Mouse (Mus musculus) liver, embryonic 15.5 days (tissue): ENCODE results near the gene Mfrp. TPM values are rescaled to one million over a fixed set of nuclear protein-coding genes. Genes with fewer than 3 reads are reported as not detected.
"Not testable (repeated sequence)": the region's sequence is repeated elsewhere in the genome, so short reads cannot be mapped to it uniquely, and the experiment has no call there.

ENCODE experiments used
- ATAC-seq: fragments of 200-750 bp; cut with Nextera tagmentation; 2 replicates; pipeline ENCODE4 v1.8.0; 2017; ENCODE audit warnings: moderate number of reproducible peaks, mild to moderate bottlenecking, moderate library complexity; ENCODE audit not compliant: insufficient read depth
- H3K27ac ChIP-seq: fragments of 300-500 bp; sonication (generic); replicated peaks from 2 replicates; pipeline ENCODE4 v1.5.1; 2015; ENCODE audit warnings: mild to moderate bottlenecking, inconsistent platforms
- H3K27me3 ChIP-seq: fragments of 300-500 bp; sonication (generic); 2 replicates; pipeline ENCODE4 v1.6.1; 2015; ENCODE audit warnings: mild to moderate bottlenecking, inconsistent platforms
- H3K36me3 ChIP-seq: fragments of 300-500 bp; sonication (generic); replicated peaks from 2 replicates; pipeline ENCODE4 v1.6.1; 2015; ENCODE audit warnings: moderate library complexity, mild to moderate bottlenecking, inconsistent platforms
- H3K4me1 ChIP-seq: fragments of 300-500 bp; sonication (generic); replicated peaks from 2 replicates; pipeline ENCODE4 v1.6.1; 2015; ENCODE audit warnings: inconsistent platforms
- H3K4me2 ChIP-seq: fragments of 300-500 bp; sonication (generic); 2 replicates; pipeline ENCODE4 v1.6.1; 2015; ENCODE audit warnings: moderate library complexity, mild to moderate bottlenecking, inconsistent platforms
- H3K4me3 ChIP-seq: fragments of 300-500 bp; sonication (generic); replicated peaks from 2 replicates; pipeline ENCODE4 v1.5.1; 2015; ENCODE audit warnings: mild to moderate bottlenecking, inconsistent platforms
- H3K9ac ChIP-seq: fragments of 300-500 bp; sonication (generic); 2 replicates; pipeline ENCODE4 v1.6.1; 2015; ENCODE audit warnings: moderate library complexity, mild to moderate bottlenecking, inconsistent platforms
- H3K9me3 ChIP-seq: fragments of 300-500 bp; sonication (generic); replicated peaks from 2 replicates; pipeline ENCODE4 v1.6.1; 2016; ENCODE audit warnings: inconsistent platforms
- WGBS: fragments of 180-500 bp; shearing (Covaris S2); methylation state at CpG from one replicate; pipeline ENCODE4 v1.1.7; 2015; ENCODE audit warnings: mixed read lengths; ENCODE audit not compliant: insufficient replicate concordance; 5-methylcytosine and 5-hydroxymethylcytosine counted together
- polyA plus RNA-seq: library from polyadenylated mRNA; unstranded; fragments of >200 nt; fragmentation: Nextera tagmentation; extraction: Ambion mirVana; gene quantifications from 2 replicates; pipeline ENCODE4 v1.2.1, GENCODE M21; 2015

Gene Mfrp
- polyA plus RNA-seq, 1 experiment from 2014 or later: not detected

GRCm38 (mm10) chr9:44107110-44107509 lies 5.6 kb downstream of the Mfrp start, which contains the start of gene C1qtnf5:
C1qtnf5 (plus strand) TSS chr9:44107245.
- Histone ChIP-seq H3K27ac (no peak within 1 kb of the TSS; the same call in 1 of the 2 replicates), H3K27me3 (no peaks in the 10 kb centered on the region), H3K4me1 (peaks cover 52% of the 10 kb centered on the region), H3K4me2 (no peak within 1 kb of the TSS), H3K4me3 (no peak within 1 kb of the TSS), H3K9ac (no peak within 1 kb of the TSS), H3K36me3 (peaks cover 54% of the 10 kb centered on the region), H3K9me3 (no peaks in the 10 kb centered on the region)
- no peak for ATAC-seq
- WGBS: 74% methylated on average over 8 of the region's 8 CpGs

- WGBS: 69% methylated on average over 25 of the region's 25 CpGs
- Histone ChIP-seq H3K9me3 (no peaks in the 10 kb centered on the region), H3K4me1 (peaks cover 52% of the 10 kb centered on the region), H3K36me3 (peaks cover 54% of the 10 kb centered on the region), H3K4me2 (no peak overlapping the region), H3K4me3 (no peak overlapping the region), H3K9ac (no peak overlapping the region), H3K27me3 (no peaks in the 10 kb centered on the region), H3K27ac (no peak overlapping the region; the same call in 1 of the 2 replicates)
- ATAC-seq: no peak
Measured at GRCm38 (mm10) chr9:44107557-44108179, 6.1 kb downstream of the Mfrp start.

- 85% methylated on average over 31 of the region's 31 CpGs for WGBS
- Histone ChIP-seq H3K4me3 (no peak overlapping the region), H3K27me3 (no peaks in the 10 kb centered on the region), H3K36me3 (peaks cover 54% of the 10 kb centered on the region), H3K4me1 (peaks cover 52% of the 10 kb centered on the region), H3K9me3 (no peaks in the 10 kb centered on the region), H3K27ac (no peak overlapping the region), H3K9ac (no peak overlapping the region), H3K4me2 (peak overlapping the region; percentile 58; the same call in 1 of the 2 replicates)
- ATAC-seq: no peak
Measured at GRCm38 (mm10) chr9:44108269-44109055, 6.9 kb downstream of the Mfrp start.

- peaks cover 62% of the 10 kb centered on the region for H3K4me1 ChIP-seq
- WGBS: 33% methylated on average over 9 of the region's 9 CpGs
- no peaks in the 10 kb centered on the region for H3K9me3 ChIP-seq
- H3K4me3 ChIP-seq: peak overlapping the region; percentile 24
- peaks cover 51% of the 10 kb centered on the region for H3K36me3 ChIP-seq
- H3K27me3 ChIP-seq: no peaks in the 10 kb centered on the region
- H3K9ac ChIP-seq: no peak overlapping the region
- no peak for ATAC-seq
- no peak overlapping the region for H3K27ac ChIP-seq
- peak overlapping the region; percentile 58 for H3K4me2 ChIP-seq
Measured at GRCm38 (mm10) chr9:44109360-44110095, 8.0 kb downstream of the Mfrp start.

- Histone ChIP-seq H3K4me1 (peaks cover 55% of the 10 kb centered on the region), H3K36me3 (peaks cover 35% of the 10 kb centered on the region), H3K4me3 (peak overlapping the region; percentile 74), H3K4me2 (peak overlapping the region; percentile 69)
- not testable (repeated sequence) for H3K27ac ChIP-seq, ATAC-seq, H3K9ac ChIP-seq, H3K27me3 ChIP-seq, H3K9me3 ChIP-seq
- WGBS: 77% methylated on average over 10 of the region's 12 CpGs
Measured at GRCm38 (mm10) chr9:44111909-44112308, 10.4 kb downstream of the Mfrp start.

DNA sequence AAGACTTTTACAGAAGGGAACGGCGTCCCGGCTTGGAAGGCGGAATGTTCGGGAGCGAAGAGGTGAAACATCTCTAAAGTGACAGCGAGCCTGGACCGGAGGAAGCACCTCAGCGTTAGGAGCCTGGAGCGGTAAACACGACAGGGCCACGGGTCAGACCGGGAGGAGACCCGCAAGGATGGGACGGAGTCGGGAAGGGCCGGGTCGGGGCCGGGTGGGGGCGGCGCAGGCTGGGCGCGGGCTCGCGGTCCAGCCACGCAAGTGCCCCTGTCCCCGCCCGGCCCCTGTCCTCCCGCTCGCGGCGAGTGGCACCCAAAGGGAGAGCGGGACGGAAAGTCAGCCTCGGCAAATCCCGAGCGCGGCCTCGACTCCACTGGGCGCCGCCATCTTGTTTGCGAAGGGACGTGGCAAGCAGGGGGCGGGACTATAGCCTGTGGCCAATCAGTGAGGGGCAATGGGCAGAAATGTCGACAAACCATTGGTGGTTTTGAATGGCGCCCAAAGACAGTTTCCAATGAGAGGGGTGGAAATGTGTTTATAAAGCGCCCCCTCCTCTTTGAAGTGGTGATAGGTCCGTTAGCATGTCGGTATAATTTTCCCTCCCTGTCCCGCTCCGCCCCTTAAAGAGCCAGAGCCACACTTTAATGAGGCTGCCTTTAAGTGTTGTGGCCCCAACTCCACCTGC lies 11.7 kb downstream of the Mfrp start, which contains the start of the genes Gm49380 and Rnf26:
Gene Gm49380, minus strand, starts transcription at position 396 of the 685 bp plus-strand sequence.
Gene Rnf26, minus strand, starts transcription at position 413 of the 685 bp plus-strand sequence.
- Histone ChIP-seq H3K4me3 (peak within 1 kb of the TSS; percentile 74), H3K27me3 (no peaks in the 10 kb centered on the region), H3K9me3 (no peaks in the 10 kb centered on the region), H3K4me1 (peaks cover 43% of the 10 kb centered on the region), H3K27ac (peak within 1 kb of the TSS; percentile 81), H3K36me3 (peaks cover 23% of the 10 kb centered on the region), H3K9ac (peak within 1 kb of the TSS; percentile 90), H3K4me2 (peak within 1 kb of the TSS; percentile 70)
- ATAC-seq: peak; percentile 92
- 1% methylated on average over 51 of the region's 51 CpGs for WGBS

- ATAC-seq: no peak
- Histone ChIP-seq H3K27ac (peak overlapping the region; percentile 55; the same call in 1 of the 2 replicates), H3K9ac (no peak overlapping the region), H3K9me3 (no peaks in the 10 kb centered on the region), H3K36me3 (peaks cover 12% of the 10 kb centered on the region), H3K4me1 (peaks cover 31% of the 10 kb centered on the region), H3K4me3 (no peak overlapping the region), H3K4me2 (peak overlapping the region; percentile 70; the same call in 1 of the 2 replicates), H3K27me3 (no peaks in the 10 kb centered on the region)
- whole genome bisulfite sequencing: 62% methylated on average over 2 of the region's 2 CpGs
Measured at GRCm38 (mm10) chr9:44114453-44114852, 12.9 kb downstream of the Mfrp start.

DNA sequence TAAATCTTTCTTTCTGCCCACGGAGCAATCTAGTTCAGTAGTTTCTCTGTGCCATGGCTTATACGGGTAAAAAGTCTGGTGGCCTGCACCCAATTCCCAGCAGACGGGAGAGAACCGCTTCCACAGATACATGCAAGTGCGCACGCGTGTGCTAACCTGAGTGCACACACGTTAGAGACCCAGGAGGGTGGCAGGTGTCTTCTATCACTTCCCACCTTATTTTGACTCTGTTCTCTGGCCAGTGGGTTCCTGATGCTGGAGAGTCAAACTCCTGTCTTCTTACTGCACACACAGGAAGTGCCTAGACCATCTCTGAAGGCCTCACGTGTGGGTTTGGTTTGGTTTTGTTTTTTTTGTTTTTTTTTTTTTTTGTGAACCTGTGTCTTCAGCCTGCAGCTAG lies 14.1 kb downstream of the Mfrp start:
- Histone ChIP-seq H3K9me3 (no peaks in the 10 kb centered on the region), H3K4me2 (no peak overlapping the region), H3K4me1 (peaks cover 20% of the 10 kb centered on the region), H3K4me3 (no peak overlapping the region), H3K36me3 (peaks cover under 1% of the 10 kb centered on the region; the same call in 1 of the 2 replicates), H3K27ac (no peak overlapping the region), H3K27me3 (no peaks in the 10 kb centered on the region), H3K9ac (no peak overlapping the region)
- ATAC-seq: no peak
- WGBS: 77% methylated on average over 9 of the region's 9 CpGs

GRCm38 (mm10) chr9:44116182-44116581 lies 14.7 kb downstream of the Mfrp start:
- H3K4me3 ChIP-seq: no peak overlapping the region
- no peak for ATAC-seq
- WGBS: 66% methylated on average over 4 of the region's 4 CpGs

DNA sequence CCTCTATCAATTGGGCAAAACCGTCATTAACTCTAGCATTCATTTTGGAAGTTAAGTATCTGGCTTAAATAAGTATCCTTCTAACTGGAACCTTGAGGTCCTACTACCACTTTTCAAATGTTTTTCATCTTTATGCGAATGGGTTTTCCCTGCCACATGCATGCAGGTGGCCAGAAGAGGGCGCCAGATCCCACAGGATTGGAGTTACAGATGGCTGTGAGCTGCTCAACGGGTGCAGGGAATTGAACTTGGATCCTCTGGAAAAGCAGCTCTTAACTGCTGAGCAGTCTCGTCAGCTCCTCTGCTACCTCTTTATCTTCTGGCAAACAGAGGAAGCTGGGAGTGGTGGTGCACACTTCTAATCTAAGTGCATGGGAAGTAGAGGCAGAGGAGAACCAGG lies 17.5 kb downstream of the Mfrp start:
- Histone ChIP-seq H3K36me3 (no peaks in the 10 kb centered on the region), H3K4me3 (no peak overlapping the region), H3K27ac (no peak overlapping the region), H3K9ac (no peak overlapping the region), H3K4me1 (peaks cover 9% of the 10 kb centered on the region), H3K9me3 (no peaks in the 10 kb centered on the region), H3K4me2 (no peak overlapping the region), H3K27me3 (no peaks in the 10 kb centered on the region)
- 38% methylated on average over 5 of the region's 5 CpGs for WGBS
- no peak for ATAC-seq

More at GRCm38 (mm10) chr9:44116182-44116581, 14.7 kb downstream of the Mfrp start:
- H3K27ac ChIP-seq: no peak overlapping the region
- H3K9me3 ChIP-seq: no peaks in the 10 kb centered on the region
- H3K4me2 ChIP-seq: no peak overlapping the region
- no peaks in the 10 kb centered on the region for H3K27me3 ChIP-seq
- H3K4me1 ChIP-seq: peaks cover 16% of the 10 kb centered on the region
- no peaks in the 10 kb centered on the region for H3K36me3 ChIP-seq
- H3K9ac ChIP-seq: no peak overlapping the region
